Mouse (Mus musculus) CH12.LX (cell line): ENCODE results near the gene Tmem170b. TPM values are rescaled to one million over a fixed set of nuclear protein-coding genes. Genes with fewer than 3 reads are reported as not detected.
A peak's percentile ranks its signal among the peaks of the same experiment; 100 is the strongest.

Experiments
- DNase-seq: peaks from one replicate; pipeline ENCODE4 v3.0.0-alpha.2; 2013; ENCODE audit errors: extremely low read depth
- H3K27ac ChIP-seq: 2 replicates; pipeline ENCODE4 v1.5.1; 2012; ENCODE audit warnings: low read depth, mild to moderate bottlenecking, control low read depth, moderate library complexity; ENCODE audit not compliant: insufficient read depth
- H3K27me3 ChIP-seq: replicated peaks from 2 replicates; pipeline ENCODE3; 2012; ENCODE audit warnings: inconsistent platforms
- H3K36me3 ChIP-seq, 2 experiments: replicated peaks in 1 of 2; 2 replicates each; pipeline versions ENCODE3 to v1.6.1; 2012; ENCODE audit warnings: inconsistent platforms in 1 of 2, low read length in 1 of 2, mild to moderate bottlenecking in 1 of 2, mixed read lengths in 1 of 2, moderate library complexity in 1 of 2; ENCODE audit not compliant: control insufficient read depth in 1 of 2, insufficient read depth in 1 of 2
- H3K4me1 ChIP-seq, 2 experiments: 2 replicates each; pipeline ENCODE4 v1.6.1; 2012; ENCODE audit warnings: inconsistent platforms in 1 of 2, moderate library complexity in 1 of 2; ENCODE audit not compliant: insufficient read depth in 2 of 2, control insufficient read depth in 1 of 2
- H3K4me2 ChIP-seq: 2 replicates; pipeline ENCODE4 v1.6.1; 2012; ENCODE audit warnings: low read depth, mild to moderate bottlenecking, control low read depth; ENCODE audit not compliant: poor library complexity, insufficient read depth, severe bottlenecking
- H3K4me3 ChIP-seq, 3 experiments: fragments of 150-350 bp in 1 of 3; sonication (generic) in 1 of 3; replicated peaks in 1 of 3; 2 replicates each; pipeline versions ENCODE3 to v1.5.1; 2011 to 2012; ENCODE audit warnings: low read depth in 2 of 3, low read length in 2 of 3, mild to moderate bottlenecking in 2 of 3, moderate library complexity in 2 of 3, control low read depth in 1 of 3, improper control_type of control experiment in 1 of 3, inconsistent platforms in 1 of 3, mixed read lengths in 1 of 3; ENCODE audit not compliant: poor library complexity in 1 of 3
- H3K79me2 ChIP-seq: replicated peaks from 2 replicates; pipeline ENCODE4 v1.6.1; 2012; ENCODE audit warnings: mild to moderate bottlenecking, moderate library complexity; ENCODE audit not compliant: control insufficient read depth, poor library complexity, insufficient read depth, severe bottlenecking; ENCODE audit errors: extremely low read depth
- H3K9ac ChIP-seq: 2 replicates; pipeline ENCODE4 v1.6.1; 2012; ENCODE audit warnings: low read depth, mild to moderate bottlenecking, control low read depth, moderate library complexity; ENCODE audit not compliant: insufficient read depth
- H3K9me3 ChIP-seq: replicated peaks from 2 replicates; pipeline ENCODE3; 2012; ENCODE audit warnings: low read length, inconsistent platforms, mixed read lengths
- BHLHE40 ChIP-seq: IDR thresholded peaks from 2 replicates; pipeline ENCODE4 v1.6.1; 2011; ENCODE audit warnings: mild to moderate bottlenecking, low read depth, low read length, improper control_type of control experiment
- CHD1 ChIP-seq: IDR thresholded peaks from 2 replicates; pipeline ENCODE4 v1.6.1; 2012; ENCODE audit warnings: low read depth, low read length, improper control_type of control experiment, inconsistent platforms
- CHD2 ChIP-seq: IDR thresholded peaks from 2 replicates; pipeline ENCODE4 v1.6.1; 2011; ENCODE audit warnings: low read length, improper control_type of control experiment
- CTCF ChIP-seq, 2 experiments: IDR thresholded peaks in 1 of 2; conservative IDR thresholded peaks in 1 of 2; 2 replicates each; pipeline ENCODE4 v1.5.1; 2011 to 2012; ENCODE audit warnings: low read depth in 2 of 2, low read length in 2 of 2, improper control_type of control experiment in 1 of 2, inconsistent platforms in 1 of 2, mild to moderate bottlenecking in 1 of 2, moderate library complexity in 1 of 2
- ELF1 ChIP-seq: IDR thresholded peaks from 2 replicates; pipeline ENCODE4 v1.6.1; 2014; ENCODE audit warnings: low read depth, mild to moderate bottlenecking, inconsistent platforms, low read length, improper control_type of control experiment
- EP300 ChIP-seq: IDR thresholded peaks from 2 replicates; pipeline ENCODE4 v1.6.1; 2011; ENCODE audit warnings: low read length, improper control_type of control experiment
- ETS1 ChIP-seq: conservative IDR thresholded peaks from 2 replicates; pipeline ENCODE4 v1.6.1; 2012; ENCODE audit warnings: low read depth, mild to moderate bottlenecking, inconsistent platforms, low read length, improper control_type of control experiment, moderate library complexity
- GABPA ChIP-seq: IDR thresholded peaks from 2 replicates; pipeline ENCODE4 v1.6.1; 2012; ENCODE audit warnings: low read depth, low read length, improper control_type of control experiment, inconsistent platforms; ENCODE audit not compliant: insufficient replicate concordance
- HCFC1 ChIP-seq: IDR thresholded peaks from 2 replicates; pipeline ENCODE4 v1.6.1; 2012; ENCODE audit warnings: low read depth, mild to moderate bottlenecking, inconsistent platforms, low read length, improper control_type of control experiment
- IRF4 ChIP-seq: IDR thresholded peaks from 2 replicates; pipeline ENCODE4 v1.6.1; 2014; ENCODE audit warnings: low read depth, mild to moderate bottlenecking, inconsistent platforms, low read length, improper control_type of control experiment
- JUN ChIP-seq: IDR thresholded peaks from 2 replicates; pipeline ENCODE4 v1.6.1; 2011; ENCODE audit warnings: low read depth, mild to moderate bottlenecking, low read length, improper control_type of control experiment, moderate library complexity; ENCODE audit not compliant: insufficient read depth
- MAFK ChIP-seq: IDR thresholded peaks from 2 replicates; pipeline ENCODE4 v1.6.1; 2011; ENCODE audit warnings: low read length, improper control_type of control experiment; ENCODE audit not compliant: insufficient replicate concordance
- MAX ChIP-seq: IDR thresholded peaks from 2 replicates; pipeline ENCODE4 v1.6.1; 2011; ENCODE audit warnings: low read length, improper control_type of control experiment
- MEF2A ChIP-seq: IDR thresholded peaks from 2 replicates; pipeline ENCODE4 v1.6.1; 2014; ENCODE audit warnings: low read depth, mild to moderate bottlenecking, inconsistent platforms, low read length, improper control_type of control experiment, borderline replicate concordance
- MXI1 ChIP-seq: IDR thresholded peaks from 2 replicates; pipeline ENCODE4 v1.6.1; 2011; ENCODE audit warnings: mild to moderate bottlenecking, low read depth, low read length, improper control_type of control experiment
- NELFE ChIP-seq: IDR thresholded peaks from 2 replicates; pipeline ENCODE4 v1.6.1; 2011; ENCODE audit warnings: low read depth, low read length, improper control_type of control experiment
- NRF1 ChIP-seq: IDR thresholded peaks from 2 replicates; pipeline ENCODE4 v1.6.1; 2014; ENCODE audit warnings: low read depth, mild to moderate bottlenecking, inconsistent platforms, low read length, improper control_type of control experiment, moderate library complexity
- PAX5 ChIP-seq: IDR thresholded peaks from 2 replicates; pipeline ENCODE4 v1.6.1; 2012; ENCODE audit warnings: low read length, inconsistent platforms, mixed read lengths
- RAD21 ChIP-seq: IDR thresholded peaks from 2 replicates; pipeline ENCODE4 v1.6.1; 2011; ENCODE audit warnings: low read depth, mild to moderate bottlenecking, low read length, improper control_type of control experiment, moderate library complexity
- RCOR1 ChIP-seq: conservative IDR thresholded peaks from 2 replicates; pipeline ENCODE4 v1.6.1; 2012; ENCODE audit warnings: low read depth, mild to moderate bottlenecking, inconsistent platforms, low read length, improper control_type of control experiment
- SIN3A ChIP-seq: IDR thresholded peaks from 2 replicates; pipeline ENCODE4 v1.6.1; 2012; ENCODE audit warnings: low read length, improper control_type of control experiment, inconsistent platforms
- SMC3 ChIP-seq: IDR thresholded peaks from 2 replicates; pipeline ENCODE4 v1.6.1; 2011; ENCODE audit warnings: low read depth, low read length, improper control_type of control experiment
- TBP ChIP-seq: conservative IDR thresholded peaks from 2 replicates; pipeline ENCODE4 v1.6.1; 2011; ENCODE audit warnings: low read depth, low read length, improper control_type of control experiment
- TCF12 ChIP-seq: IDR thresholded peaks from 2 replicates; pipeline ENCODE4 v1.6.1; 2014; ENCODE audit warnings: low read depth, mild to moderate bottlenecking, inconsistent platforms, low read length, improper control_type of control experiment
- UBTF ChIP-seq: IDR thresholded peaks from 2 replicates; pipeline ENCODE4 v1.6.1; 2012; ENCODE audit warnings: low read depth, mild to moderate bottlenecking, inconsistent platforms, low read length, improper control_type of control experiment, moderate library complexity
- USF1 ChIP-seq: IDR thresholded peaks from 2 replicates; pipeline ENCODE4 v1.6.1; 2014; ENCODE audit warnings: low read depth, mild to moderate bottlenecking, inconsistent platforms, low read length, improper control_type of control experiment
- USF2 ChIP-seq: conservative IDR thresholded peaks from 2 replicates; pipeline ENCODE4 v1.6.1; 2011; ENCODE audit warnings: low read depth, low read length, improper control_type of control experiment
- ZC3H11A ChIP-seq: IDR thresholded peaks from 2 replicates; pipeline ENCODE4 v1.6.1; 2012; ENCODE audit warnings: low read depth, mild to moderate bottlenecking, inconsistent platforms, low read length, improper control_type of control experiment
- ZMIZ1 ChIP-seq: IDR thresholded peaks from 2 replicates; pipeline ENCODE4 v1.6.1; 2012; ENCODE audit warnings: low read depth, mild to moderate bottlenecking, inconsistent platforms, low read length, improper control_type of control experiment
- ZNF384 ChIP-seq: IDR thresholded peaks from 2 replicates; pipeline ENCODE4 v1.6.1; 2012; ENCODE audit warnings: low read depth, low read length, improper control_type of control experiment, inconsistent platforms
- dilution Hi-C: fragments of 300-500 bp; cut with MboI; formaldehyde crosslinking; loops from 2 replicates; pipeline ENCODE4 v1.14.3; 2020; ENCODE audit warnings: low sequenced_read_pairs; ENCODE audit not compliant: extremely low pct_unique_long_range_greater_than_20kb, extremely low pct_ligation_motif_present
- in situ Hi-C: fragments of 300-500 bp; cut with MboI; formaldehyde crosslinking; loops from 3 replicates; pipeline ENCODE4 v1.14.3; 2019; ENCODE audit warnings: low sequenced_read_pairs, low pct_ligation_motif_present, low pct_unique_long_range_greater_than_20kb, mixed read lengths
- polyA plus RNA-seq: library from polyadenylated mRNA; unstranded; fragments of >175 nt; gene quantifications from 2 replicates; pipeline ENCODE4 v1.2.1, GENCODE M21; 2012; ENCODE audit warnings: low read depth; ENCODE audit not compliant: insufficient read length
- total RNA-seq, 2 experiments: library from RNA; depleted of rRNA; stranded (reverse); fragments of 300-350 nt in 1 of 2; fragments of >200 nt in 1 of 2; gene quantifications; 2 replicates each; pipeline ENCODE4 v1.2.3; 2012 to 2014

Tmem170b gene
- total and polyA plus RNA-seq, 3 experiments, result 5.0 to 5.9 (median 5.5) TPM

DNA sequence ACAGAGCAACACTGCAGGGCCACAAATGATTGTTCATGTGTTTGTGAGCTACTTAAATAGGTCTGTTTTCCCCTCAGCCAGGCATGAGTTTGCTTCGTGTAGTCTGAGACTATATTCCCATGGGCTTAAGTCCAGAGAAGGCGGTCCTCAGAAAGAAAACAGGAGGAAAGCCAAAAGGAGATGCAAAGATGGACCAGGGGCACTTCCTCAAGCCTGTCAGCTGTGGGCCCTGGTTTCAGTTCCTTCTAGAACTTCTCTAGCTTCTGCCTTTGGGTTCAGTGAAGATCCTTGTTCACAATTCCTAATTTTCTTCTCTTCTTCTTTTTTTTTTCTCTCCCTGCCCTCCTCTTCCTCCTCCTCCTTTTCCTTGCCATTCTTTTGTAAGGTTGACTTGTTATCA lies 9.0 kb upstream of the Tmem170b start:
- in situ Hi-C loops (loop anchor here (25.0 kb wide), 1 partner anchor 584 kb away; the partner anchor contains the start of genes Pak1ip1 and Tmem14c), dilution Hi-C loops (no loop called here)
- no peaks in the 10 kb centered on the region for H3K27me3 ChIP-seq
- peak overlapping the region; percentile 87 for H3K27ac ChIP-seq
- peaks cover 21 to 52% of the 10 kb centered on the region in 2 experiments for H3K4me1 ChIP-seq
- peak; percentile 78 for DNase-seq
- H3K36me3 ChIP-seq, result no peaks in the 10 kb centered on the region
- no peaks in the 10 kb centered on the region for H3K79me2 ChIP-seq
- H3K4me3 ChIP-seq, result no peak overlapping the region
- peaks cover 5% of the 10 kb centered on the region for H3K9me3 ChIP-seq
- no peak for TF ChIP-seq SMC3
- TF ChIP-seq BHLHE40, result peak; percentile 31; the same call in 1 of the 2 replicates
- TF ChIP-seq TCF12, result peak; percentile 41; the same call in 1 of the 2 replicates
- TF ChIP-seq PAX5, result no peak
- TF ChIP-seq ELF1, result peak; percentile 56
- TF ChIP-seq SIN3A, result peak; percentile 74
- no peak for TF ChIP-seq CTCF (conservative IDR thresholded peaks at IDR 0.05 in 1 of 2, IDR thresholded peaks at IDR 0.05 in 1 of 2; ENCODE audit: low read depth in 2 of 2, low read length in 2 of 2)
- peak; percentile 99 for TF ChIP-seq IRF4
- no peak for TF ChIP-seq ZC3H11A
- TF ChIP-seq GABPA, result no peak
- no peak; the same call in 1 of the 2 replicates for TF ChIP-seq CHD2
- no peak for TF ChIP-seq TBP
- TF ChIP-seq MXI1, result no peak
- no peak for TF ChIP-seq USF2
- no peak; the same call in 1 of the 2 replicates for TF ChIP-seq JUN
- TF ChIP-seq NRF1, result no peak
- no peak for TF ChIP-seq NELFE
- TF ChIP-seq ZNF384, result peak; percentile 64
- TF ChIP-seq ZMIZ1, result no peak
- TF ChIP-seq MEF2A, result peak; percentile 78
- TF ChIP-seq EP300, result peak; percentile 99
- no peak for TF ChIP-seq CHD1
- no peak for TF ChIP-seq UBTF
- TF ChIP-seq HCFC1, result no peak
- TF ChIP-seq ETS1, result peak; percentile 91
- no peak for TF ChIP-seq MAFK
- no peak for TF ChIP-seq MAX
- no peak for TF ChIP-seq RAD21
- no peak for TF ChIP-seq USF1
- TF ChIP-seq RCOR1, result 0 out of 2 replicates have a peak, but pooled peaks have one; percentile 81
- peak overlapping the region; percentile 79 for H3K4me2 ChIP-seq
- H3K9ac ChIP-seq, result peak overlapping the region; percentile 56
